Mouse (Mus musculus) CD4-positive, CD25-positive, alpha-beta regulatory T cell, adult 4 months (primary cell): ENCODE measurements around the gene Gnat3. TPM values are rescaled to one million over a fixed set of nuclear protein-coding genes. Genes with fewer than 3 reads are reported as not detected.

Experiments used
- ATAC-seq: one replicate; pipeline ENCODE4 v1.8.0; 2017
- polyA plus RNA-seq, 2 experiments: library from polyadenylated mRNA; unstranded; fragments of 100-300 nt; shearing (Covaris generic); gene quantifications; one replicate each; pipeline ENCODE4 v1.2.1; 2017

Gene Gnat3
- polyA plus RNA-seq, 2 experiments from 2014 or later: not detected

GRCm38 (mm10) chr5:18007067-18007466 is 44.7 kb downstream of the Gnat3 start:
- no peak for ATAC-seq

DNA sequence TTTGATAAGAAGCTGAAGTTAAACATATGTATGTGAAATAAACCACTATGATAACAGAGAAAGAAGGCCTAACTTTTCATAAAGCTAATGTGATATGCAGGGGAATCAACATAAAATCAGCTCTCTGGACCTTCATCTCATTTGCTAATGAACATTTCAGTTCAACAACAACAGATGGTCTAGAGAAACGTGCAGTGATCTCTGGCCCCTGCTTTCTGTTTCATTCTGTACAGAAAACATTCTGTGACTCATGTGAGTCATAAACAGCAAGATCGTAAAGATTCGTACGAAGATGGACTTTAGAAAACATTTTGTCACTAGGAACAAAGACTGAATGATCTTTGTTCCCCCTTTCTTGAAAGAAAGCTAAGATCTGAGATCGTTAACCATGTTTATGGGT is 48.0 kb downstream of the Gnat3 start:
- ATAC-seq: no peak

DNA sequence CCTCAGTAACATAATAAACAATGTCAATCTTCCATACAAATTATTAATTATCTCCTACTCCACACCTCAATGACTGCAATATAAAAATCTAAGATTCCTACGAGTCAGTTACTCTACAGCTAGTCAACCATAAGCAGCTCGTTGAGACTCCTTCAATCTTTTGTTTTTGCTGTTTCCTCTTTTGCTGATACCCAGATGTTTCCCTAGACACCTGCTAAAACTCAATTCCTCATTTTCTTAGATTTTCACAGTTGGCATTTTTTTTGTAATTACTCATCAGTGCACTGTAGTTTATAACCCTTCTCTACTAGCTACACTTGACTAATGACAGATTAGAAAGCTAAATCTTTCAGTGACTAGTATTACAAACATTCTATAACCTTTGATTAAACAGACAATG is 50.8 kb downstream of the Gnat3 start:
- ATAC-seq: no peak

GRCm38 (mm10) chr5:18014209-18014829 is 52.0 kb downstream of the Gnat3 start:
- ATAC-seq: no peak

- ATAC-seq: no peak
These were observed 61.0 kb downstream of the Gnat3 start for GRCm38 (mm10) chr5:18023347-18023746.

GRCm38 (mm10) chr5:18027531-18027930 is 65.2 kb downstream of the Gnat3 start:
- no peak for ATAC-seq

- no peak for ATAC-seq
These were observed 73.7 kb downstream of the Gnat3 start for GRCm38 (mm10) chr5:18035848-18036638.

- ATAC-seq: no peak
These were observed 80.7 kb downstream of the Gnat3 start for GRCm38 (mm10) chr5:18043022-18043421.

DNA sequence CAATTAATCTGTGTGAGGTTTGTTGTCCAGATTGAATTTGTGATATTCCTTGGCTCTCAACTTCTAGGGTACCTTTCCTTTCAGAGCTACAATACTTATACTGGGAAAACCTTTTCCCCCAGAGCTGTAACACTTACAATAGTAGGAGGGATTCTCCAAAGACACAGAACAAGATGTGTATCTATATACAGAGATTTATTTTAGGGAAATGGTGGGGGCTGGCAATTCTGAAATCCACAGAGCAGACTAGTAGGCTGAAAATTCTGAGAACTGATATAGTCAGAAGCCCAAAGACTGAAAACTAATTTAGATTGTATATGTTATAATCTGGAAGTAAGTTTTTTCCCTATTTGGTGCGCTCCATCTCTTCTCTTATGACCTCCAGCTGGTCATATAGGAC is 86.5 kb downstream of the Gnat3 start:
- ATAC-seq: no peak

DNA sequence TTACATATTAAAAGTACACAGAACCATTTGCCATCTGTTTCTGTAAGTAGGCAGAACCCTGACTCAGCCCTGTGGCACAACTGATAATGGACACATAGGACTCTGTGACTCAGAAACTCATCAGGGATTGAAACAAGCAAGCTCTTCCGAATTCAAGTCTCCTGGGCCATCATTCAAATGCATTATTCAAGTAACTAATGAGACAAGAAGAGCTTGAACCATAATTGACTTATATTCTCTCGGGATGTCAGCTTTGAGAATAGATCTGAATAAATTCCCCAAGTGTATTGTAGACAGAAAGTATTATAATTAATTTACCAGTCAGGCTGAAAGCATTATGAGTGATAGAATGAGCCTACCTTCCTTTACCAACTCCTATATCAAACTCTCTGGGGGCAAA is 93.0 kb downstream of the Gnat3 start:
- ATAC-seq: no peak

Other genes starting within 250 kb of the Gnat3 start
- under 1 TPM in 1 of 2 experiments, not detected in 1; 0.24 TPM for gene Cd36, start 73.7 kb upstream of the Gnat3 start, polyA plus RNA-seq